Comparison of ENCODE assay signal across 30 mouse cellular contexts in genomic region chr10:112001350-112001749, GRCm38 (mm10). TPM values are rescaled to one million over a fixed set of nuclear protein-coding genes. Genes with fewer than 3 reads are reported as not detected.
DNase-seq lines count a peak whose midpoint lies in the region; ATAC-seq and TF ChIP-seq lines count a peak whose summit lies in the region.
"Had no signal": no experiment of that assay in that cellular context is flagged by ENCODE, and none has a peak within 500 bp of the region (broad histone marks: within the 10 kb centered on the region; RNA-seq: fewer than 3 reads in every experiment).

No protein-coding gene starts in this region.

- WGBS in liver, embryonic 11.5 days: 78% methylated on average over 2 of the region's 2 CpGs
- WGBS in bone marrow, adult 2 months: 42% methylated on average over 2 of the region's 2 CpGs
- WGBS in liver, embryonic 13.5 days (ENCODE audit: insufficient replicate concordance): 51% methylated on average over 2 of the region's 2 CpGs
- WGBS in stomach, postnatal 0 days: 53% methylated on average over 2 of the region's 2 CpGs
- WGBS in hindbrain, embryonic 14.5 days: 98% methylated on average over 2 of the region's 2 CpGs
- 96% methylated on average over 2 of the region's 2 CpGs for WGBS in forebrain, embryonic 15.5 days

- H3K27me3 ChIP-seq in liver, embryonic 11.5 days (replicated peaks; ENCODE audit: control insufficient read depth, insufficient read depth, low read length): no peaks in the 10 kb centered on the region
- H3K27me3 ChIP-seq in liver, embryonic 13.5 days: no peaks in the 10 kb centered on the region
- no peaks in the 10 kb centered on the region for H3K27me3 ChIP-seq in stomach, postnatal 0 days (ENCODE audit: control insufficient read depth, insufficient read depth, low read length)
- H3K27me3 ChIP-seq in hindbrain, embryonic 14.5 days (ENCODE audit: control insufficient read depth, insufficient read depth, low read length): no peaks in the 10 kb centered on the region
- no peaks in the 10 kb centered on the region for H3K27me3 ChIP-seq in forebrain, embryonic 15.5 days
- H3K27me3 ChIP-seq: embryonic facial prominence, embryonic 15.5 days; heart, embryonic 12.5 days; hindbrain, embryonic 15.5 days; neural tube, embryonic 12.5 days; Patski had no signal

- H3K9ac ChIP-seq in liver, embryonic 11.5 days (ENCODE audit: low read depth, low read length): no peak overlapping the region
- H3K9ac ChIP-seq in liver, embryonic 13.5 days: no peak overlapping the region
- H3K9ac ChIP-seq in stomach, postnatal 0 days (ENCODE audit: low read length): no peak overlapping the region
- no peak overlapping the region for H3K9ac ChIP-seq in hindbrain, embryonic 14.5 days
- no peak overlapping the region for H3K9ac ChIP-seq in forebrain, embryonic 15.5 days (replicated peaks)
- H3K9ac ChIP-seq: embryonic facial prominence, embryonic 15.5 days; heart, embryonic 12.5 days; hindbrain, embryonic 15.5 days; neural tube, embryonic 12.5 days had no signal

- ATAC-seq in liver, embryonic 11.5 days (replicated peaks; ENCODE audit: low FRiP score): peak; percentile 28; the same call in 1 of the 2 replicates
- ATAC-seq in liver, embryonic 13.5 days (ENCODE audit: low read depth): peak; percentile 30; the same call in 1 of the 2 replicates
- ATAC-seq in stomach, postnatal 0 days (ENCODE audit: low FRiP score, low TSS enrichment): peak; percentile 51; the same call in 1 of the 2 replicates
- no peak for ATAC-seq in megakaryocyte progenitor cell, adult 5-6 weeks (replicated peaks; ENCODE audit: poor library complexity)
- no peak for ATAC-seq in hindbrain, embryonic 14.5 days (ENCODE audit: low FRiP score)
- ATAC-seq in forebrain, embryonic 15.5 days (replicated peaks): no peak
- ATAC-seq: activated CD4-positive, CD25-positive, alpha-beta regulatory T cell, adult 4 months; Patski had no signal

- no peak for DNase-seq in liver, embryonic 11.5 days (ENCODE audit: low spot score)
- DNase-seq in liver: no peak
- no peak for DNase-seq in liver, embryonic 13.5 days
- DNase-seq in stomach, postnatal 0 days (ENCODE audit: low spot score): no peak
- no peak for DNase-seq in hindbrain, embryonic 14.5 days (ENCODE audit: low spot score)
- DNase-seq: adrenal gland, postnatal 10 days; cerebellum, adult 11 months; cerebellum, postnatal 25 days; gastrocnemius, adult 2 months; heart, postnatal 14 days; kidney, adult 8-10 months; kidney, postnatal 25 days; lung, adult 18-20 months; lung, postnatal 14 days; right cerebral cortex, postnatal 4 days had no signal

- H3K4me1 ChIP-seq in liver, embryonic 11.5 days (replicated peaks; ENCODE audit: control insufficient read depth, insufficient read depth, low read length): peaks cover 12% of the 10 kb centered on the region
- peaks cover 5% of the 10 kb centered on the region for H3K4me1 ChIP-seq in bone marrow, adult 2 months (ENCODE audit: control insufficient read depth, insufficient read depth, low read length)
- peaks cover 39% of the 10 kb centered on the region for H3K4me1 ChIP-seq in liver, embryonic 13.5 days (replicated peaks)
- no peaks in the 10 kb centered on the region for H3K4me1 ChIP-seq in stomach, postnatal 0 days (replicated peaks; ENCODE audit: control insufficient read depth, insufficient read depth)
- no peaks in the 10 kb centered on the region for H3K4me1 ChIP-seq in hindbrain, embryonic 14.5 days (replicated peaks; ENCODE audit: control insufficient read depth, insufficient read depth, low read length)
- no peaks in the 10 kb centered on the region for H3K4me1 ChIP-seq in forebrain, embryonic 15.5 days
- H3K4me1 ChIP-seq: embryonic facial prominence, embryonic 15.5 days; hindbrain, embryonic 15.5 days; neural tube, embryonic 12.5 days had no signal

- H3K9me3 ChIP-seq in liver, embryonic 11.5 days (ENCODE audit: control insufficient read depth, low read length): no peaks in the 10 kb centered on the region
- no peaks in the 10 kb centered on the region for H3K9me3 ChIP-seq in liver, embryonic 13.5 days (replicated peaks)
- H3K9me3 ChIP-seq in stomach, postnatal 0 days (ENCODE audit: control insufficient read depth, low read length): no peaks in the 10 kb centered on the region
- no peaks in the 10 kb centered on the region for H3K9me3 ChIP-seq in hindbrain, embryonic 14.5 days (ENCODE audit: control insufficient read depth, low read length)
- H3K9me3 ChIP-seq in forebrain, embryonic 15.5 days: no peaks in the 10 kb centered on the region
- H3K9me3 ChIP-seq: embryonic facial prominence, embryonic 15.5 days; heart, embryonic 12.5 days; hindbrain, embryonic 15.5 days; neural tube, embryonic 12.5 days had no signal

- no peak for TF ChIP-seq EP300 in stomach, postnatal 0 days (optimal IDR thresholded peaks at IDR 0.05)

- no peak for TF ChIP-seq POLR2A in bone marrow, adult 2 months (IDR thresholded peaks at IDR 0.05; ENCODE audit: borderline replicate concordance, control insufficient read depth, low read depth, low read length)

- no peak overlapping the region for H3K4me2 ChIP-seq in liver, embryonic 11.5 days
- H3K4me2 ChIP-seq in liver, embryonic 13.5 days: peak overlapping the region; percentile 56
- H3K4me2 ChIP-seq in stomach, postnatal 0 days (replicated peaks; ENCODE audit: low read depth): no peak overlapping the region
- no peak overlapping the region for H3K4me2 ChIP-seq in hindbrain, embryonic 14.5 days (replicated peaks)
- H3K4me2 ChIP-seq in forebrain, embryonic 15.5 days (replicated peaks): no peak overlapping the region
- H3K4me2 ChIP-seq: embryonic facial prominence, embryonic 15.5 days; heart, embryonic 12.5 days; hindbrain, embryonic 15.5 days; midbrain, embryonic 11.5 days; neural tube, embryonic 12.5 days had no signal

- no peaks in the 10 kb centered on the region for H3K36me3 ChIP-seq in liver, embryonic 11.5 days (ENCODE audit: control insufficient read depth, insufficient read depth, low read length)
- no peaks in the 10 kb centered on the region for H3K36me3 ChIP-seq in liver, embryonic 13.5 days
- H3K36me3 ChIP-seq in stomach, postnatal 0 days (ENCODE audit: control insufficient read depth, insufficient read depth, low read length): no peaks in the 10 kb centered on the region
- H3K36me3 ChIP-seq in hindbrain, embryonic 14.5 days (replicated peaks; ENCODE audit: control insufficient read depth, insufficient read depth): no peaks in the 10 kb centered on the region
- no peaks in the 10 kb centered on the region for H3K36me3 ChIP-seq in forebrain, embryonic 15.5 days
- H3K36me3 ChIP-seq: embryonic facial prominence, embryonic 15.5 days; heart, embryonic 12.5 days; hindbrain, embryonic 15.5 days; neural tube, embryonic 12.5 days had no signal

- TF ChIP-seq CTCF in bone marrow, adult 2 months (IDR thresholded peaks at IDR 0.05; ENCODE audit: control insufficient read depth, insufficient read depth, low read length): no peak
- no peak for TF ChIP-seq CTCF in stomach, postnatal 0 days (IDR thresholded peaks at IDR 0.05; ENCODE audit: low read depth)

- H3K27ac ChIP-seq in liver, embryonic 11.5 days (ENCODE audit: low read depth, low read length): no peak overlapping the region
- peak overlapping the region; percentile 92; the same call in 1 of the 2 replicates for H3K27ac ChIP-seq in bone marrow, adult 2 months (ENCODE audit: control insufficient read depth, insufficient read depth, low read depth, low read length, poor library complexity)
- H3K27ac ChIP-seq in liver, embryonic 13.5 days: 0 out of 2 replicates have a peak overlapping the region, but pooled peaks have one; percentile 63
- H3K27ac ChIP-seq in stomach, postnatal 0 days (replicated peaks): no peak overlapping the region
- no peak overlapping the region for H3K27ac ChIP-seq in hindbrain, embryonic 14.5 days
- no peak overlapping the region for H3K27ac ChIP-seq in forebrain, embryonic 15.5 days (replicated peaks)
- H3K27ac ChIP-seq: embryonic facial prominence, embryonic 15.5 days; gastrocnemius, adult 2 months; hindbrain, embryonic 15.5 days; neural tube, embryonic 12.5 days had no signal

- no peak overlapping the region for H3K4me3 ChIP-seq in liver, embryonic 11.5 days (ENCODE audit: low read depth, low read length)
- H3K4me3 ChIP-seq in bone marrow, adult 2 months (replicated peaks; ENCODE audit: control insufficient read depth, low read depth, low read length): peak overlapping the region; percentile 44
- H3K4me3 ChIP-seq in liver, embryonic 13.5 days (replicated peaks): no peak overlapping the region
- H3K4me3 ChIP-seq in stomach, postnatal 0 days (ENCODE audit: low read depth, low read length): no peak overlapping the region
- H3K4me3 ChIP-seq in hindbrain, embryonic 14.5 days (replicated peaks; ENCODE audit: low read length): no peak overlapping the region
- H3K4me3 ChIP-seq in forebrain, embryonic 15.5 days: no peak overlapping the region
- H3K4me3 ChIP-seq: embryonic facial prominence, embryonic 15.5 days; gastrocnemius, adult 2 months; heart, embryonic 12.5 days; hindbrain, embryonic 15.5 days; neural tube, embryonic 12.5 days had no signal

RNA-seq across cellular contexts. Expression of gene Glipr1, which starts 1.1 kb away (rescaled TPM):
- polyA plus RNA-seq in liver, embryonic 11.5 days (2014; fragmentation: Nextera tagmentation; extraction: Ambion mirVana): 7.8 and 9.8 TPM in 2 replicates
- 39.6 and 115 TPM in 2 replicates for polyA plus RNA-seq in bone marrow, adult 2 months (2011; ENCODE audit: insufficient read depth, insufficient read length, low replicate concordance, missing spikeins)
- 8.6 and 8.7 TPM in 2 replicates for polyA plus RNA-seq in liver, embryonic 13.5 days (2015; fragmentation: Nextera tagmentation; extraction: Ambion mirVana)
- 12.9 and 16.0 TPM in 2 replicates for polyA plus RNA-seq in stomach, postnatal 0 days (2015; fragmentation: Nextera tagmentation; extraction: Ambion mirVana)
- 490 and 618 TPM in 2 replicates for total RNA-seq in megakaryocyte progenitor cell, adult 5-6 weeks (2015)
- 424 and 503 TPM in 2 replicates for total RNA-seq in megakaryocyte progenitor cell, adult 5-6 weeks (2017)
- 1.0 and 1.1 TPM in 2 replicates for polyA plus RNA-seq in hindbrain, embryonic 14.5 days (2014; fragmentation: Nextera tagmentation; extraction: Ambion mirVana)
- 0.42 and 0.65 TPM in 2 replicates for polyA plus RNA-seq in forebrain, embryonic 15.5 days (2015; fragmentation: Nextera tagmentation; extraction: Ambion mirVana)

RNA-seq across cellular contexts. Expression of gene Krr1, which starts 28.9 kb away (rescaled TPM):
- polyA plus RNA-seq in liver, embryonic 11.5 days (2014; fragmentation: Nextera tagmentation; extraction: Ambion mirVana): 56.5 and 57.6 TPM in 2 replicates
- polyA plus RNA-seq in bone marrow, adult 2 months (2011; ENCODE audit: insufficient read depth, insufficient read length, low replicate concordance, missing spikeins): 11.3 and 24.0 TPM in 2 replicates
- 27.5 and 37.6 TPM in 2 replicates for polyA plus RNA-seq in liver, embryonic 13.5 days (2015; fragmentation: Nextera tagmentation; extraction: Ambion mirVana)
- polyA plus RNA-seq in stomach, postnatal 0 days (2015; fragmentation: Nextera tagmentation; extraction: Ambion mirVana): 17.6 and 18.6 TPM in 2 replicates
- total RNA-seq in megakaryocyte progenitor cell, adult 5-6 weeks (2015): 74.9 and 77.0 TPM in 2 replicates
- total RNA-seq in megakaryocyte progenitor cell, adult 5-6 weeks (2017): 55.8 and 63.2 TPM in 2 replicates
- polyA plus RNA-seq in hindbrain, embryonic 14.5 days (2014; fragmentation: Nextera tagmentation; extraction: Ambion mirVana): 39.3 and 47.6 TPM in 2 replicates
- polyA plus RNA-seq in forebrain, embryonic 15.5 days (2015; fragmentation: Nextera tagmentation; extraction: Ambion mirVana): 47.8 and 51.1 TPM in 2 replicates

RNA-seq across cellular contexts. Expression of gene Glipr1l1, which starts 58.6 kb away (rescaled TPM):
- polyA plus RNA-seq in liver, embryonic 11.5 days (2014; fragmentation: Nextera tagmentation; extraction: Ambion mirVana): not detected in 2 replicates
- not detected in 2 replicates for polyA plus RNA-seq in bone marrow, adult 2 months (2011; ENCODE audit: insufficient read depth, insufficient read length, low replicate concordance, missing spikeins)
- polyA plus RNA-seq in liver, embryonic 13.5 days (2015; fragmentation: Nextera tagmentation; extraction: Ambion mirVana): not detected in 2 replicates
- polyA plus RNA-seq in stomach, postnatal 0 days (2015; fragmentation: Nextera tagmentation; extraction: Ambion mirVana): not detected in 2 replicates
- total RNA-seq in megakaryocyte progenitor cell, adult 5-6 weeks (2015): not detected in 2 replicates
- total RNA-seq in megakaryocyte progenitor cell, adult 5-6 weeks (2017): not detected in 2 replicates
- polyA plus RNA-seq in hindbrain, embryonic 14.5 days (2014; fragmentation: Nextera tagmentation; extraction: Ambion mirVana): 0.23 TPM in 1 of 2 replicates, not detected in the other
- polyA plus RNA-seq in forebrain, embryonic 15.5 days (2015; fragmentation: Nextera tagmentation; extraction: Ambion mirVana): not detected in 2 replicates
- total RNA-seq: adrenal gland, postnatal 10 days; gastrocnemius, adult 2 months; heart, postnatal 14 days; left cerebral cortex, adult 18-20 months; left cerebral cortex, postnatal 36 days; monocyte, adult 5-6 weeks had no signal
- polyA plus RNA-seq: activated CD4-positive, CD25-positive, alpha-beta regulatory T cell, adult 4 months; embryonic facial prominence, embryonic 15.5 days; forebrain, embryonic 11.5 days; gonadal fat pad, adult 2 months; heart, embryonic 12.5 days; midbrain, embryonic 11.5 days; neural tube, embryonic 12.5 days; Patski had no signal

Comparison
In these comparisons a context has a peak if more than half of its experiments do, and no peak if none do; other contexts are left out.
1. H3K27ac ChIP-seq: peak in bone marrow, adult 2 months (single experiment) and liver, embryonic 13.5 days (single experiment); none in liver, embryonic 11.5 days (single experiment), stomach, postnatal 0 days (single experiment), hindbrain, embryonic 14.5 days (single experiment) and forebrain, embryonic 15.5 days (single experiment).
2. ATAC-seq: peak in liver, embryonic 11.5 days (single experiment), liver, embryonic 13.5 days (single experiment) and stomach, postnatal 0 days (single experiment); none in megakaryocyte progenitor cell, adult 5-6 weeks (single experiment), hindbrain, embryonic 14.5 days (single experiment) and forebrain, embryonic 15.5 days (single experiment).